Mouse (Mus musculus): Measurements from ENCODE around the gene Sf3a3. TPM values are rescaled to one million over a fixed set of nuclear protein-coding genes. Genes with fewer than 3 reads are reported as not detected.
A peak's percentile ranks its signal among the peaks of the same experiment; 100 is the strongest.

Sf3a3 gene
- polyA plus RNA-seq, 1 experiment from 2014 or later: 100 TPM

GRCm38 (mm10) chr4:124683474-124683873 lies 31.1 kb upstream of the Sf3a3 start:
- H3K4me1 ChIP-seq (replicated peaks): peaks cover 13% of the 10 kb centered on the region
- peaks cover 81% of the 10 kb centered on the region for H3K36me3 ChIP-seq
- H3K27me3 ChIP-seq (replicated peaks): no peaks in the 10 kb centered on the region
- no peak overlapping the region; the same call in 1 of the 2 replicates for H3K9ac ChIP-seq
- ATAC-seq (ENCODE audit: insufficient number of reproducible peaks, low FRiP score): no peak
- no peak overlapping the region for H3K4me3 ChIP-seq
- WGBS: 91% methylated on average over 4 of the region's 4 CpGs
- H3K27ac ChIP-seq (ENCODE audit: poor library complexity, severe bottlenecking): no peak overlapping the region
- no peak overlapping the region for H3K4me2 ChIP-seq
- H3K9me3 ChIP-seq (replicated peaks): no peaks in the 10 kb centered on the region

DNA sequence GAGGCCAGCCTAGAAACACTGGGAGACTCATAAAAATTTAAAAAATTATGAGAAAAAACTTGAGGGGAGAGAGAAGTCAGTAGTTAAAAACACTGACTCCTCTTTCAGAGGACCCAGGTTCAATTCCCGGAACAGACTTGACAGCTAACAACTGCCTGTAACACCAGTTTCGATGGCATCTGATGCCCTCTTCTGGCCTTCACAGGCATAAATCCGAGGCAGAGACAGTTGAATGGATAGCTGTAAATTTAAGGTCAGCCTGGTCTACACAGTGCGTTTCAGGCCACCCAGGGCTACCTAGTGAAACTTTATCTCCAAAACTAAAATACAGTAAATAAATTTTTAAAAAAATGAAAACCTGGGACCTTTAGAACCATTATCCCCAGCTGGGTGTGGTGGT lies 29.6 kb upstream of the Sf3a3 start:
- Histone ChIP-seq H3K36me3 (peaks cover 71% of the 10 kb centered on the region), H3K4me1 (replicated peaks) (peaks cover 8% of the 10 kb centered on the region)
- ATAC-seq (ENCODE audit: insufficient number of reproducible peaks, low FRiP score): no peak

GRCm38 (mm10) chr4:124685453-124685852 lies 29.1 kb upstream of the Sf3a3 start:
- H3K36me3 ChIP-seq: peaks cover 67% of the 10 kb centered on the region
- WGBS: 68% methylated on average over 8 of the region's 8 CpGs
- no peaks in the 10 kb centered on the region for H3K9me3 ChIP-seq (replicated peaks)
- no peak overlapping the region for H3K4me2 ChIP-seq
- H3K9ac ChIP-seq: no peak overlapping the region
- 0 out of 2 replicates have a peak overlapping the region, but pooled peaks have one; percentile 69 for H3K27ac ChIP-seq (ENCODE audit: poor library complexity, severe bottlenecking)
- H3K4me3 ChIP-seq: no peak overlapping the region
- ATAC-seq (ENCODE audit: insufficient number of reproducible peaks, low FRiP score): no peak
- H3K27me3 ChIP-seq (replicated peaks): no peaks in the 10 kb centered on the region
- H3K4me1 ChIP-seq (replicated peaks): peaks cover 8% of the 10 kb centered on the region

More for the DNA sequence above, 29.6 kb upstream of the Sf3a3 start:
- WGBS: 74% methylated on average over 4 of the region's 4 CpGs
- Histone ChIP-seq H3K9ac (no peak overlapping the region), H3K27ac (ENCODE audit: poor library complexity, severe bottlenecking) (no peak overlapping the region), H3K27me3 (replicated peaks) (no peaks in the 10 kb centered on the region), H3K4me3 (no peak overlapping the region), H3K4me2 (no peak overlapping the region), H3K9me3 (replicated peaks) (no peaks in the 10 kb centered on the region)

GRCm38 (mm10) chr4:124685897-124686402 lies 28.6 kb upstream of the Sf3a3 start:
- Histone ChIP-seq H3K9me3 (replicated peaks) (no peaks in the 10 kb centered on the region), H3K9ac (no peak overlapping the region), H3K27ac (ENCODE audit: poor library complexity, severe bottlenecking) (peak overlapping the region; percentile 69), H3K4me2 (no peak overlapping the region), H3K4me1 (replicated peaks) (peaks cover 13% of the 10 kb centered on the region), H3K27me3 (replicated peaks) (no peaks in the 10 kb centered on the region), H3K36me3 (peaks cover 62% of the 10 kb centered on the region), H3K4me3 (no peak overlapping the region)
- WGBS: 79% methylated on average over 8 of the region's 8 CpGs
- ATAC-seq (ENCODE audit: insufficient number of reproducible peaks, low FRiP score): no peak

DNA sequence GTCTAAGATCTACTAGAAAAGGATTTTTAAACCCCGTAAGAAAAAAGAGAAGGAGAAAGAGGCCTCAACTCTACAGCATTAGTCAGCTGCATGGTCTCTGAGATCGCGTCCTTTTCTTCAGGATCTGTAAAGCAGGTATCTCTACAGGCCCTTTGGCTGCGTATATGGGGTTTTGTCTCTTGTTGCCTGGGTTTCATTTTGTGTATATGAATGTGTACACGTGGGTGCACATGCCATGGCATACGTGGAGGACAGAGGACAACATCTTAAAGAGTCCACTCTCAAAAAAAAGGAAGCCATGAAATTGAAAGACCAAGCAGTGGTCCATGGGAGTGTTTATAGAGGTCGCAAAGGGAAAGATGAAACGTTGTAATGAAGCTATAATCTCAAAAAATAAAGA lies 23.1 kb upstream of the Sf3a3 start:
- Histone ChIP-seq H3K9ac (0 out of 2 replicates have a peak overlapping the region, but pooled peaks have one; percentile 10), H3K4me2 (peak overlapping the region; percentile 32), H3K27me3 (replicated peaks) (0 out of 2 replicates have a peak, but pooled peaks cover 6% of the 10 kb centered on the region), H3K27ac (ENCODE audit: poor library complexity, severe bottlenecking) (0 out of 2 replicates have a peak overlapping the region, but pooled peaks have one; percentile 12), H3K9me3 (replicated peaks) (no peaks in the 10 kb centered on the region), H3K36me3 (peaks cover 17% of the 10 kb centered on the region; the same call in 1 of the 2 replicates), H3K4me3 (no peak overlapping the region), H3K4me1 (replicated peaks) (peaks cover 28% of the 10 kb centered on the region)
- ATAC-seq (ENCODE audit: insufficient number of reproducible peaks, low FRiP score): no peak
- WGBS: 74% methylated on average over 8 of the region's 8 CpGs

- peaks cover 16% of the 10 kb centered on the region; the same call in 1 of the 2 replicates for H3K36me3 ChIP-seq
- H3K27ac ChIP-seq (ENCODE audit: poor library complexity, severe bottlenecking): 0 out of 2 replicates have a peak overlapping the region, but pooled peaks have one; percentile 17
- H3K9me3 ChIP-seq (replicated peaks): no peaks in the 10 kb centered on the region
- whole genome bisulfite sequencing: 58% methylated on average over 3 of the region's 3 CpGs
- H3K4me3 ChIP-seq: peak overlapping the region; percentile 84
- H3K4me2 ChIP-seq: peak overlapping the region; percentile 86
- H3K4me1 ChIP-seq (replicated peaks): peaks cover 28% of the 10 kb centered on the region
- H3K27me3 ChIP-seq (replicated peaks): 0 out of 2 replicates have a peak, but pooled peaks cover 6% of the 10 kb centered on the region
- ATAC-seq (ENCODE audit: insufficient number of reproducible peaks, low FRiP score): no peak
- H3K9ac ChIP-seq: peak overlapping the region; percentile 90
Observed at GRCm38 (mm10) chr4:124692416-124692861, 22.1 kb upstream of the Sf3a3 start.

DNA sequence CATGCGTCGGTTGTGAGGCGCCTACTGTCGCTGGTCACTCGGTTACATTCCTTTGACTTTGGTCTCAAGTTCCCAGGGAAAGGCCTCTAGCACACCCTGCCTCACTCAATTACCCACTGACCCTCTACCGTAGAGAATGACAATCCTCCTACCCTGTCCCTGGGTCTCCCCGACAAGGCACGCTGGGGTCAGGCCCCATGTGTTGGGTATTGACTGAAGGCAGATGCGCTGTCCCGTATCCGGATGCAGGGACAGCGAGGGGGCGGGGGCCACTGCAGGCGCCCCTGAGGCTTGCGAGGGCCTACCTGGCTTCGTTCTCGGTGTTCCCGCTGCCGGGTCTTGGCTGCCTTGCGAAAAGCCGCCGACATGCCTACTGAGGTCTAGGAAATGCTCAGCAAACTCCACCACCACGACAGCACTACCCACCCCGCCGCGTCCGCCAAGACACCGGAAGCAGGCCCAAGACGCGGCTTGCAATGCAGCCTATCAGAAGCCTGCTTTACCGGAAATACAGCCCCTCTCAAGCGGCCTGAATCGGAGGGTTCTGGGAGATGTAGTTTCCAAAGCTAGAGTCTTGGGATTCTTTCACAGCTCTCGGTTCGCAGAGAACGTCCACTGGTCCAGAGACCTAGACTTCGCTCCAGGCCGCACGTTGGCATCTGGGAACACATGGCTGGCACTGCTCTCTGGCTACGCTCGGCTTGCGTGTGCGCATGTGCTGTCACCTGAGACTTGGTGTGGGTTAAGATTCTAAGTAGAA lies 21.3 kb upstream of the Sf3a3 start, which contains the start of gene Utp11:
Gene Utp11 (minus strand): TSS at position 466 of the 760 bp plus-strand sequence.
- under 1% methylated on average over 43 of the region's 43 CpGs for WGBS
- Histone ChIP-seq H3K9ac (peak within 1 kb of the TSS; percentile 90), H3K27ac (ENCODE audit: poor library complexity, severe bottlenecking) (peak within 1 kb of the TSS; percentile 72), H3K4me3 (peak within 1 kb of the TSS; percentile 84), H3K4me2 (peak within 1 kb of the TSS; percentile 86), H3K9me3 (replicated peaks) (no peaks in the 10 kb centered on the region), H3K27me3 (replicated peaks) (0 out of 2 replicates have a peak, but pooled peaks cover 6% of the 10 kb centered on the region), H3K4me1 (replicated peaks) (peaks cover 28% of the 10 kb centered on the region), H3K36me3 (peaks cover 8% of the 10 kb centered on the region; the same call in 1 of the 2 replicates)
- ATAC-seq (ENCODE audit: insufficient number of reproducible peaks, low FRiP score): peak; percentile 91

GRCm38 (mm10) chr4:124694572-124694971 lies 20.0 kb upstream of the Sf3a3 start:
- peaks cover 30% of the 10 kb centered on the region for H3K4me1 ChIP-seq (replicated peaks)
- H3K9ac ChIP-seq: no peak overlapping the region
- H3K27me3 ChIP-seq (replicated peaks): 0 out of 2 replicates have a peak, but pooled peaks cover 6% of the 10 kb centered on the region
- no peaks in the 10 kb centered on the region for H3K9me3 ChIP-seq (replicated peaks)
- no peak overlapping the region for H3K4me2 ChIP-seq
- H3K36me3 ChIP-seq: no peaks in the 10 kb centered on the region
- H3K27ac ChIP-seq (ENCODE audit: poor library complexity, severe bottlenecking): no peak overlapping the region
- no peak for ATAC-seq (ENCODE audit: insufficient number of reproducible peaks, low FRiP score)
- no peak overlapping the region for H3K4me3 ChIP-seq
- WGBS: 74% methylated on average over 2 of the region's 2 CpGs

DNA sequence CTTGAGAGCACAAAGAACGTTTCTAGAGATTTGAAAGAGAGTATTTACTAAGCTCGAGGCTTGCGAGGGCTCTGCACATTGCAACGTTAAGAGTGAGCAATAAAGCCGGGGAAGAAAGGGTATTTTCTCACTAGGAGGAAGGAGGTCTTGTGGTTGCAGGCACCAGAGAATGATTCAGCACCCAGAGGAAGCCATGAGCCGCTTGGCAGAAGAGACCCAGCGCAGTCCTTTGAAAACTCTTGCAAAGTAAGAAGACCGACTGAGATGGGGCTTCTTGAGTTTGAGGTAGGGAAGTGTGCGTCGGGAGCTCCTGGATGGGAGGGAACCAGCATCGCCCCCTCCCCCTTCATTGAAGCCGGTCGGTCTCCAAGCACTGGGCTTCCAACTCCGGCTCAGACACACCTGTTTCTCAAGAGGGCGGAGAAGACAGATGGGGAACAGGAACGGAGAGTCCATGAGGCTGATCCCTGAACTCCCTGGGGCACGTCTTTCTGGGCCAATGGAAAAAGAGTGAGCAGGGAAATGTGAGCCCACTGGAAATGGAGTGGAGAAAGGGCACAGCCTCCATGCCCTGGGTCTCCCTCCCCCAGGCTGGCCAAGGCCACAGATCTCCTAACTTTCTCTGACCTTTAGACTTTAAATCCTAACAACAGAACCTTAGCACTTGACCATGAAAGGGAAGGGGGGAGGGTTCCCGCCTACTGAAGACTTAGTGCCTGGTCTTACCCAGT lies 18.6 kb upstream of the Sf3a3 start:
- ATAC-seq (ENCODE audit: insufficient number of reproducible peaks, low FRiP score): no peak
- Histone ChIP-seq H3K27me3 (replicated peaks) (0 out of 2 replicates have a peak, but pooled peaks cover 6% of the 10 kb centered on the region), H3K4me1 (replicated peaks) (peaks cover 31% of the 10 kb centered on the region), H3K27ac (ENCODE audit: poor library complexity, severe bottlenecking) (no peak overlapping the region), H3K36me3 (no peaks in the 10 kb centered on the region), H3K4me3 (no peak overlapping the region), H3K9ac (no peak overlapping the region; the same call in 1 of the 2 replicates), H3K9me3 (replicated peaks) (no peaks in the 10 kb centered on the region), H3K4me2 (peak overlapping the region; percentile 16; the same call in 1 of the 2 replicates)
- 16% methylated on average over 18 of the region's 18 CpGs for WGBS

GRCm38 (mm10) chr4:124699791-124700190 lies 14.8 kb upstream of the Sf3a3 start:
- no peak overlapping the region for H3K27ac ChIP-seq (ENCODE audit: poor library complexity, severe bottlenecking)
- peak overlapping the region; percentile 93 for H3K4me3 ChIP-seq
- 0 out of 2 replicates have a peak, but pooled peaks cover 6% of the 10 kb centered on the region for H3K27me3 ChIP-seq (replicated peaks)
- peaks cover 50% of the 10 kb centered on the region for H3K4me1 ChIP-seq (replicated peaks)
- 19% methylated on average over 6 of the region's 6 CpGs for WGBS
- peak overlapping the region; percentile 97; the same call in 1 of the 2 replicates for H3K9ac ChIP-seq
- H3K36me3 ChIP-seq: no peaks in the 10 kb centered on the region
- ATAC-seq (ENCODE audit: insufficient number of reproducible peaks, low FRiP score): no peak
- no peaks in the 10 kb centered on the region for H3K9me3 ChIP-seq (replicated peaks)
- H3K4me2 ChIP-seq: peak overlapping the region; percentile 94

Measured in heart, embryonic 12.5 days (tissue).